Mouse (Mus musculus) neural tube, embryonic 11.5 days (tissue): ENCODE data around the gene Clec5a. TPM values are rescaled to one million over a fixed set of nuclear protein-coding genes. Genes with fewer than 3 reads are reported as not detected.
"Not testable (repeated sequence)": the region's sequence is repeated elsewhere in the genome, so short reads cannot be mapped to it uniquely, and the experiment has no call there.

Source experiments
- ATAC-seq: fragments of 200-750 bp; cut with Nextera tagmentation; 2 replicates; pipeline ENCODE4 v1.8.0; 2017; ENCODE audit warnings: moderate number of reproducible peaks, mild to moderate bottlenecking, moderate TSS enrichment, moderate library complexity; ENCODE audit not compliant: insufficient read depth, low FRiP score, low TSS enrichment
- DNase-seq: peaks from one replicate; pipeline ENCODE4 v3.0.0-alpha.2; 2015; ENCODE audit warnings: low spot score
- H3K27ac ChIP-seq: fragments of 300-500 bp; sonication (generic); 2 replicates; pipeline ENCODE4 v1.5.1; 2014; ENCODE audit warnings: low read depth, mild to moderate bottlenecking, low read length
- H3K27me3 ChIP-seq: fragments of 300-500 bp; sonication (generic); 2 replicates; pipeline ENCODE4 v1.6.1; 2014; ENCODE audit warnings: mild to moderate bottlenecking, low read length, mixed read lengths; ENCODE audit not compliant: control insufficient read depth, insufficient read depth
- H3K36me3 ChIP-seq: fragments of 300-500 bp; sonication (generic); 2 replicates; pipeline ENCODE4 v1.6.1; 2014; ENCODE audit warnings: mild to moderate bottlenecking, low read length, moderate library complexity, mixed read lengths; ENCODE audit not compliant: control insufficient read depth, insufficient read depth
- H3K4me1 ChIP-seq: fragments of 300-500 bp; sonication (generic); 2 replicates; pipeline ENCODE4 v1.6.1; 2014; ENCODE audit warnings: low read length, mixed read lengths; ENCODE audit not compliant: control insufficient read depth, insufficient read depth
- H3K4me2 ChIP-seq: fragments of 300-500 bp; sonication (generic); 2 replicates; pipeline ENCODE4 v1.6.1; 2014; ENCODE audit warnings: low read depth, mild to moderate bottlenecking, moderate library complexity
- H3K4me3 ChIP-seq: fragments of 300-500 bp; sonication (generic); 2 replicates; pipeline ENCODE4 v1.5.1; 2014; ENCODE audit warnings: low read depth, low read length
- H3K9ac ChIP-seq: fragments of 300-500 bp; sonication (generic); 2 replicates; pipeline ENCODE4 v1.6.1; 2014; ENCODE audit warnings: mild to moderate bottlenecking, low read length
- H3K9me3 ChIP-seq: fragments of 300-500 bp; sonication (generic); 2 replicates; pipeline ENCODE4 v1.6.1; 2016; ENCODE audit warnings: low read length; ENCODE audit not compliant: control insufficient read depth
- WGBS: fragments of 180-500 bp; shearing (Covaris S2); extraction: QIAGEN DNeasy Blood & Tissue Kit; methylation state at CpG from one replicate; pipeline ENCODE4 v1.1.7; 2014; 5-methylcytosine and 5-hydroxymethylcytosine counted together
- polyA plus RNA-seq: library from polyadenylated mRNA; unstranded; fragments of >200 nt; fragmentation: Nextera tagmentation; extraction: Ambion mirVana; gene quantifications from 2 replicates; pipeline ENCODE4 v1.2.1, GENCODE M21; 2014

Gene Clec5a
- 0.18 and 0.41 TPM in 2 replicates for polyA plus RNA-seq

- Histone ChIP-seq H3K9ac (no peak within 1 kb of the TSS), H3K27me3 (no peaks in the 10 kb centered on the region), H3K9me3 (no peaks in the 10 kb centered on the region), H3K4me3 (no peak within 1 kb of the TSS), H3K4me1 (no peaks in the 10 kb centered on the region), H3K4me2 (no peak within 1 kb of the TSS), H3K36me3 (no peaks in the 10 kb centered on the region), H3K27ac (no peak within 1 kb of the TSS)
- 86% methylated on average over 5 of the region's 5 CpGs for WGBS
- DNase-seq: no peak
- ATAC-seq: no peak
These were observed at the start of gene Clec5a for GRCm38 (mm10) chr6:40585645-40586044. Gene Clec5a (minus strand): TSS chr6:40585821.

- Histone ChIP-seq H3K27ac (no peak overlapping the region), H3K27me3 (no peaks in the 10 kb centered on the region), H3K4me2 (no peak overlapping the region), H3K4me1 (no peaks in the 10 kb centered on the region), H3K9ac (no peak overlapping the region), H3K9me3 (no peaks in the 10 kb centered on the region), H3K4me3 (no peak overlapping the region), H3K36me3 (no peaks in the 10 kb centered on the region)
- DNase-seq (no peak), ATAC-seq (no peak)
- WGBS: 38% methylated on average over 1 of the region's 1 CpGs
These were observed 49.0 kb upstream of the Clec5a start for GRCm38 (mm10) chr6:40634640-40635071.

GRCm38 (mm10) chr6:40628406-40629000 is 42.9 kb upstream of the Clec5a start, which contains the start of gene Mgam:
Gene Mgam (plus strand): TSS chr6:40628831.
- no peaks in the 10 kb centered on the region for H3K4me1 ChIP-seq
- no peak for DNase-seq
- H3K9ac ChIP-seq: no peak within 1 kb of the TSS
- ATAC-seq: no peak
- 88% methylated on average over 8 of the region's 8 CpGs for WGBS
- no peak within 1 kb of the TSS for H3K4me3 ChIP-seq
- H3K27ac ChIP-seq: no peak within 1 kb of the TSS
- no peaks in the 10 kb centered on the region for H3K36me3 ChIP-seq
- H3K9me3 ChIP-seq: no peaks in the 10 kb centered on the region
- no peak within 1 kb of the TSS for H3K4me2 ChIP-seq
- no peaks in the 10 kb centered on the region for H3K27me3 ChIP-seq

DNA sequence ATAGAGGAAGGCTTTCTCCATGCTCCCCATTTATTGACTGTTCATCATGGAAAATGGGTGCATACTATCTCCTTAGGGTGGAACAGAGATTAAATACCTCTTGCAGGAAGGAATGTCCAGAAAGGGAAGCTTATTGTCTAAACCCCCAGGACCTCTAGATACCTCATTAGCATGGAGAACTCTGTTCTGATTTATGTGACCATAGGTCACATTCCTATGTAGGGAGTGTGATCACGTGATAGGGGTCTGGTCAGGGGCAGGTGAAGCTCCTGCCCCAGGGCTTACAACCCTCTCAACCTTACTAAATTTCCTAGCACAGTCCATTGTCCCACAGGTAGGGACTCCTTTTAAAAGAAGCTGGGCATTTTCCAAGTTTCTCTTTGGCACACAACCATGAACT is 40.5 kb upstream of the Clec5a start:
- Histone ChIP-seq H3K4me3 (no peak overlapping the region), H3K4me2 (no peak overlapping the region), H3K9ac (no peak overlapping the region), H3K27me3 (no peaks in the 10 kb centered on the region), H3K9me3 (no peaks in the 10 kb centered on the region), H3K36me3 (no peaks in the 10 kb centered on the region), H3K4me1 (no peaks in the 10 kb centered on the region), H3K27ac (no peak overlapping the region)
- 58% methylated on average over 1 of the region's 1 CpGs for WGBS
- DNase-seq (no peak), ATAC-seq (no peak)

GRCm38 (mm10) chr6:40617965-40618364 is 32.3 kb upstream of the Clec5a start:
- 17% methylated on average over 2 of the region's 2 CpGs for WGBS
- Histone ChIP-seq H3K9ac (no peak overlapping the region), H3K4me2 (no peak overlapping the region), H3K9me3 (no peaks in the 10 kb centered on the region), H3K36me3 (no peaks in the 10 kb centered on the region), H3K4me3 (no peak overlapping the region), H3K4me1 (no peaks in the 10 kb centered on the region), H3K27ac (no peak overlapping the region), H3K27me3 (no peaks in the 10 kb centered on the region)
- DNase-seq (peak; percentile 78), ATAC-seq (peak; percentile 55; the same call in 1 of the 2 replicates)

DNA sequence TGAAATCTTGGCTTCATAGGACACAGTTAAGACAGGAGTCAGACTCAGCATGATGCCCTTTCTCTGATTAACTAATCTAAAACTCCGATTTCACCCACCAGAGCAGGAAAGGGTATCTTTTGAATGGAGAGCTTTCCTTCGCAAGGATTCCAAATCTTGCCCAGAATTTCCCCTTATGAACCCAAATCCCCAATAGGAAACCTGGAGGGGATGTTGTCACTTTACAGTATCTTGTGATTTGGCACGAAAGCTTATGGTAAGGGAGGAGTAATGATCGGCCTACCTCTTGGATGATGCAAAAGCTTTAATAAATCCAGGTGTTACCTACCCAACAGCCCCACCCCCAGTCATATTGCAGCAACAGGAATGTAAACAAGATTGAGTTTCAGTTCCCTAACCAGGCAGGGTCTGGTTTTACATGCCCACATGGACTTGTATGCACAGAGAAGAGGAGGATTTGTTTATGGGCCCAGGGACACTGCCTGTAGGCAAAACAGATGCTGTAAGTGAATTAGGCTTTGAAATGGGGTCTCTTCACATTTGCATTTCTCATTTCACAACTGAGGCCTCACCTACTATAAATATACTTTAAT is 27.7 kb upstream of the Clec5a start, which contains the start of gene Tas2r138:
Gene Tas2r138, minus strand, starts transcription at position 51 of the 593 bp plus-strand sequence.
- ATAC-seq: no peak
- no peak for DNase-seq
- WGBS: 93% methylated on average over 4 of the region's 4 CpGs
- Histone ChIP-seq H3K9ac (no peak within 1 kb of the TSS), H3K4me3 (no peak within 1 kb of the TSS), H3K9me3 (no peaks in the 10 kb centered on the region), H3K4me2 (no peak within 1 kb of the TSS), H3K36me3 (no peaks in the 10 kb centered on the region), H3K27me3 (no peaks in the 10 kb centered on the region), H3K27ac (no peak within 1 kb of the TSS), H3K4me1 (no peaks in the 10 kb centered on the region)

DNA sequence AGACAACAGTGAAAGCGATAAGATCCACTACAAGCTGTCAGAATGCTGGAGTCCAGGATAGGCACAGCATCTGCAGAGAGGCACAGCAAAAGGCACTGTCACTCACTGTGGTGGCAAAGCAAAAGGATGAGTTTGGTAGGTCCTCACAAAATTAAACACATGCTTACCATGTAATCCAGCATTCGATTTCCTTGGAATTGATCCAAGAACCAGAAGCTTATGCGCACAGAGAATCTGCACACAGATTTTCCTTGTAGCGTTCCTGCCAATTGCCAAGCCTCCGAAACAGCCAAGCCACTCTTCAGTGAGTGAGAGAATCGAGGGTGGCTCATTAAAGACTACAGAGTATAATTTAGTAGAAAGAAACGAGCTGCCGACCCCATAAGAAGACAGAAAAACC is 24.6 kb upstream of the Clec5a start:
- H3K36me3 ChIP-seq: no peaks in the 10 kb centered on the region
- H3K27ac ChIP-seq: no peak overlapping the region
- WGBS: 90% methylated on average over 8 of the region's 8 CpGs
- H3K9ac ChIP-seq: no peak overlapping the region
- no peaks in the 10 kb centered on the region for H3K9me3 ChIP-seq
- H3K27me3 ChIP-seq: no peaks in the 10 kb centered on the region
- ATAC-seq (no peak), DNase-seq (no peak)
- H3K4me1 ChIP-seq: no peaks in the 10 kb centered on the region
- no peak overlapping the region for H3K4me3 ChIP-seq
- H3K4me2 ChIP-seq: no peak overlapping the region

GRCm38 (mm10) chr6:40607431-40607830 is 21.8 kb upstream of the Clec5a start:
- Histone ChIP-seq H3K4me1 (no peaks in the 10 kb centered on the region), H3K36me3 (no peaks in the 10 kb centered on the region), H3K9me3 (no peaks in the 10 kb centered on the region), H3K4me2 (no peak overlapping the region), H3K9ac (no peak overlapping the region), H3K4me3 (no peak overlapping the region), H3K27me3 (no peaks in the 10 kb centered on the region), H3K27ac (no peak overlapping the region)
- ATAC-seq (no peak), DNase-seq (no peak)

DNA sequence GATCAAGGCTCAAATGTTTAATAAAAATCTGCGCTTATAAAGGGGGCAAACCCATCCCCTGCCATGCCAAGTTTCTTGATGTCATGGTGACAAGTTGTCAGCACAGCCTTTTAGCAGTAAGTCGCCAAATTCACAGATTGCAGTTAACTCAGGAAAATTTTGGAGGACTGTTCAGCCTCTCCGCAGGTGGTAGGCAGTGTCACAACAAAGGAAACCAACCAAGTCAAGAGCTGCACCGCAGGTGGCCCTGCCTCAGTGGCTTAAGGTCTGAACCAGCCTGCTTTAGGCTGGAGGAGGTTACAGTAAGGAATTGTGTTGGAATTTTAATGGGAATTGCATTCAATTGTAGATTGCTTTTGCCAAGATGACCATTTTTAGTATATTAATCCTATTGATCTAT is 12.9 kb upstream of the Clec5a start:
- 29% methylated on average over 4 of the region's 4 CpGs for WGBS
- not testable (repeated sequence) for H3K27ac ChIP-seq, H3K4me3 ChIP-seq, H3K36me3 ChIP-seq, DNase-seq, H3K9me3 ChIP-seq, H3K4me2 ChIP-seq, H3K4me1 ChIP-seq, H3K27me3 ChIP-seq, ATAC-seq, H3K9ac ChIP-seq
